Mouse (Mus musculus) kidney, embryonic 16.5 days (tissue): Measurements from ENCODE around the gene Galnt3. TPM values are rescaled to one million over a fixed set of nuclear protein-coding genes. Genes with fewer than 3 reads are reported as not detected.

Source experiments
- ATAC-seq: fragments of 200-750 bp; cut with Nextera tagmentation; 2 replicates; pipeline ENCODE4 v1.8.0; 2017; ENCODE audit warnings: moderate TSS enrichment; ENCODE audit not compliant: low FRiP score, low TSS enrichment
- H3K27ac ChIP-seq: fragments of 300-500 bp; sonication (generic); 2 replicates; pipeline ENCODE4 v1.5.1; 2014; ENCODE audit warnings: low read length
- H3K27me3 ChIP-seq: fragments of 300-500 bp; sonication (generic); 2 replicates; pipeline ENCODE4 v1.6.1; 2014; ENCODE audit warnings: low read length, control low read depth, mixed read lengths; ENCODE audit not compliant: insufficient read depth
- H3K36me3 ChIP-seq: fragments of 300-500 bp; sonication (generic); 2 replicates; pipeline ENCODE4 v1.6.1; 2014; ENCODE audit warnings: low read length, control low read depth, mixed read lengths; ENCODE audit not compliant: insufficient read depth
- H3K4me1 ChIP-seq: fragments of 300-500 bp; sonication (generic); 2 replicates; pipeline ENCODE4 v1.6.1; 2014; ENCODE audit warnings: low read length, control low read depth, mixed read lengths; ENCODE audit not compliant: insufficient read depth
- H3K4me2 ChIP-seq: fragments of 300-500 bp; sonication (generic); replicated peaks from 2 replicates; pipeline ENCODE4 v1.6.1; 2014; ENCODE audit warnings: low read depth, low read length
- H3K4me3 ChIP-seq: fragments of 300-500 bp; sonication (generic); 2 replicates; pipeline ENCODE4 v1.5.1; 2014; ENCODE audit warnings: mild to moderate bottlenecking, low read length
- H3K9ac ChIP-seq: fragments of 300-500 bp; sonication (generic); replicated peaks from 2 replicates; pipeline ENCODE4 v1.6.1; 2014; ENCODE audit warnings: low read length
- H3K9me3 ChIP-seq: fragments of 300-500 bp; sonication (generic); 2 replicates; pipeline ENCODE4 v1.6.1; 2016; ENCODE audit warnings: low read length, control low read depth
- WGBS: fragments of 180-500 bp; shearing (Covaris S2); extraction: QIAGEN DNeasy Blood & Tissue Kit; methylation state at CpG from one replicate; pipeline ENCODE4 v1.1.7; 2014; 5-methylcytosine and 5-hydroxymethylcytosine counted together
- polyA plus RNA-seq: library from polyadenylated mRNA; unstranded; fragments of >200 nt; fragmentation: Nextera tagmentation; extraction: Ambion mirVana; gene quantifications from 2 replicates; pipeline ENCODE4 v1.2.1, GENCODE M21; 2015

The Galnt3 gene
- polyA plus RNA-seq, 1 experiment from 2014 or later: 13.6 TPM

GRCm38 (mm10) chr2:66123756-66124589 is 821 bp downstream of the Galnt3 start:
- 1% methylated on average over 50 of the region's 57 CpGs for WGBS
- Histone ChIP-seq H3K4me2 (peak overlapping the region; percentile 100), H3K4me1 (peaks cover 7% of the 10 kb centered on the region; the same call in 1 of the 2 replicates), H3K9ac (peak overlapping the region; percentile 79), H3K36me3 (no peaks in the 10 kb centered on the region), H3K27me3 (peaks cover 16% of the 10 kb centered on the region), H3K9me3 (no peaks in the 10 kb centered on the region), H3K27ac (peak overlapping the region; percentile 45; the same call in 1 of the 2 replicates), H3K4me3 (peak overlapping the region; percentile 78)
- peak; percentile 73 for ATAC-seq

GRCm38 (mm10) chr2:66117686-66118085 is 7.1 kb downstream of the Galnt3 start:
- Histone ChIP-seq H3K4me1 (0 out of 2 replicates have a peak, but pooled peaks cover 6% of the 10 kb centered on the region), H3K4me2 (no peak overlapping the region), H3K9ac (no peak overlapping the region), H3K27ac (no peak overlapping the region), H3K4me3 (no peak overlapping the region), H3K27me3 (no peaks in the 10 kb centered on the region), H3K9me3 (no peaks in the 10 kb centered on the region), H3K36me3 (no peaks in the 10 kb centered on the region)
- no peak for ATAC-seq
- WGBS: 47% methylated on average over 3 of the region's 3 CpGs

GRCm38 (mm10) chr2:66107864-66108514 is 16.8 kb downstream of the Galnt3 start:
- no peaks in the 10 kb centered on the region for H3K4me1 ChIP-seq
- H3K4me2 ChIP-seq: no peak overlapping the region
- no peaks in the 10 kb centered on the region for H3K27me3 ChIP-seq
- H3K4me3 ChIP-seq: no peak overlapping the region
- ATAC-seq: no peak
- H3K36me3 ChIP-seq: no peaks in the 10 kb centered on the region
- no peaks in the 10 kb centered on the region for H3K9me3 ChIP-seq
- no peak overlapping the region for H3K27ac ChIP-seq
- no peak overlapping the region for H3K9ac ChIP-seq
- 77% methylated on average over 9 of the region's 9 CpGs for WGBS

- Histone ChIP-seq H3K27ac (no peak overlapping the region), H3K36me3 (no peaks in the 10 kb centered on the region), H3K4me1 (no peaks in the 10 kb centered on the region), H3K4me3 (no peak overlapping the region), H3K4me2 (no peak overlapping the region), H3K9me3 (no peaks in the 10 kb centered on the region), H3K27me3 (no peaks in the 10 kb centered on the region), H3K9ac (no peak overlapping the region)
- no peak for ATAC-seq
- WGBS: 43% methylated on average over 10 of the region's 10 CpGs
These were observed 20.9 kb downstream of the Galnt3 start for GRCm38 (mm10) chr2:66103740-66104436.

- Histone ChIP-seq H3K9ac (no peak overlapping the region), H3K27me3 (no peaks in the 10 kb centered on the region), H3K4me2 (no peak overlapping the region), H3K4me3 (no peak overlapping the region), H3K4me1 (peaks cover 6% of the 10 kb centered on the region; the same call in 1 of the 2 replicates), H3K36me3 (no peaks in the 10 kb centered on the region), H3K9me3 (no peaks in the 10 kb centered on the region), H3K27ac (no peak overlapping the region)
- 95% methylated on average over 9 of the region's 9 CpGs for WGBS
- no peak for ATAC-seq
These were observed 23.0 kb downstream of the Galnt3 start for GRCm38 (mm10) chr2:66101686-66102304.

GRCm38 (mm10) chr2:66100671-66101351 is 24.0 kb downstream of the Galnt3 start:
- no peak for ATAC-seq
- no peaks in the 10 kb centered on the region for H3K36me3 ChIP-seq
- H3K4me3 ChIP-seq: no peak overlapping the region
- H3K27ac ChIP-seq: no peak overlapping the region
- no peaks in the 10 kb centered on the region for H3K9me3 ChIP-seq
- no peak overlapping the region for H3K4me2 ChIP-seq
- H3K9ac ChIP-seq: no peak overlapping the region
- no peaks in the 10 kb centered on the region for H3K27me3 ChIP-seq
- peaks cover 6% of the 10 kb centered on the region; the same call in 1 of the 2 replicates for H3K4me1 ChIP-seq
- WGBS: 44% methylated on average over 17 of the region's 17 CpGs

GRCm38 (mm10) chr2:66100239-66100638 is 24.6 kb downstream of the Galnt3 start:
- Histone ChIP-seq H3K9me3 (no peaks in the 10 kb centered on the region), H3K9ac (no peak overlapping the region), H3K27ac (no peak overlapping the region), H3K27me3 (no peaks in the 10 kb centered on the region), H3K4me1 (peaks cover 6% of the 10 kb centered on the region; the same call in 1 of the 2 replicates), H3K4me3 (no peak overlapping the region), H3K4me2 (no peak overlapping the region), H3K36me3 (no peaks in the 10 kb centered on the region)
- 55% methylated on average over 7 of the region's 7 CpGs for WGBS
- ATAC-seq: no peak

- no peak overlapping the region for H3K4me2 ChIP-seq
- WGBS: 38% methylated on average over 4 of the region's 4 CpGs
- H3K4me1 ChIP-seq: peaks cover 13% of the 10 kb centered on the region
- ATAC-seq: no peak
- H3K9ac ChIP-seq: no peak overlapping the region
- H3K9me3 ChIP-seq: no peaks in the 10 kb centered on the region
- no peaks in the 10 kb centered on the region for H3K27me3 ChIP-seq
- no peak overlapping the region for H3K27ac ChIP-seq
- H3K36me3 ChIP-seq: no peaks in the 10 kb centered on the region
- no peak overlapping the region for H3K4me3 ChIP-seq
These were observed 30.1 kb downstream of the Galnt3 start for GRCm38 (mm10) chr2:66094622-66095181.

GRCm38 (mm10) chr2:66091296-66091695 is 33.5 kb downstream of the Galnt3 start:
- Histone ChIP-seq H3K4me1 (peaks cover 8% of the 10 kb centered on the region), H3K9me3 (no peaks in the 10 kb centered on the region), H3K27ac (no peak overlapping the region), H3K4me2 (no peak overlapping the region), H3K36me3 (no peaks in the 10 kb centered on the region), H3K4me3 (no peak overlapping the region), H3K9ac (no peak overlapping the region), H3K27me3 (no peaks in the 10 kb centered on the region)
- WGBS: 56% methylated on average over 5 of the region's 5 CpGs
- ATAC-seq: no peak
